Mouse (Mus musculus) olfactory bulb, adult 2 months (tissue): ENCODE data around the gene Prss2.

Source experiments
- CTCF ChIP-seq: fragments of 200-500 bp; IDR thresholded peaks from 2 replicates; pipeline ENCODE4 v1.5.1; 2012; ENCODE audit warnings: low read depth, mild to moderate bottlenecking, low read length, moderate library complexity; ENCODE audit not compliant: insufficient read depth
- POLR2A ChIP-seq: fragments of 200-500 bp; IDR thresholded peaks from 2 replicates; pipeline ENCODE4 v1.6.1; 2012; ENCODE audit warnings: mild to moderate bottlenecking, low read depth, low read length, moderate library complexity; ENCODE audit not compliant: insufficient read depth

- TF ChIP-seq CTCF, result no peak
- TF ChIP-seq POLR2A, result no peak
Measured at GRCm38 (mm10) chr6:41541746-41542145, 20.2 kb downstream of the Prss2 start.
